Mouse (Mus musculus): ENCODE results near the gene Casp7. TPM values are rescaled to one million over a fixed set of nuclear protein-coding genes. Genes with fewer than 3 reads are reported as not detected.

Gene Casp7
- polyA plus RNA-seq, 1 experiment from 2014 or later, result 19.6 TPM

DNA sequence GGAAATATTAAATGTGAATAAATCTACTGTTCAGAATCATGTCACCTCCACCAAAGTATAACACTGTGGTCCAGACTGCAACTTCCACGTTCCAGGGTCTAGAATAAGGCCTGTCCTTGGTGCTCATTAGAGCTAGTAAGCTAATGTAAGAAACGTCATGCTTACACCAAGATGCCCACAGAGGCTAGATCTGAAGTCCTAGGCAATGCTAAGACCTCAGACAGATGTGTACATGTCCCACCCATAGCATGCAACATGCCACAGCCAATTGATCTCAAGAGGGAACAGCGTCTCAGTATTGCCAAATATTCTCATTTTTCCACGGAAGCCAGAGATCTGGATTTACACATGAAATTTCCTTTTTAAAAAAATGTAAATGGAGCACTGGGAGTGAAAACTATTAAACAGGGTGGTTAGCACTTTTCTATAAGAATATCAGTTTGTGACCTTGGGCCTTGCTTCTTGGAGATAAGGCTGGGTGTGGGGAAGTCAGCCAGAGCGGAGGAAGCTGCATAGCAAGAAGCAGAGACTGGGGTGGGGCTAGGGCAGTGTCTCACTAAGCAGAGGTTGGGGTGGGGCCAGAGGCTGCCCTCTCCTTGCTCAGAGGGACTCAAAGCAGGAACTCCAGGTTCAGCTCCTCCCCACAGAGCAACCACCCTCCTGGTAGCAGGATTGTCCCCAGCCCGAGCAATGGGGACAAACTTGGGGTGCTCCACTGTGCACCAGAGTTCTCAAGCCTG lies 5.5 kb upstream of the Casp7 start:
- Histone ChIP-seq H3K4me3 (ENCODE audit: low read depth, low read length) (no peak overlapping the region), H3K9me3 (ENCODE audit: control insufficient read depth, low read length) (no peaks in the 10 kb centered on the region), H3K36me3 (ENCODE audit: control insufficient read depth, insufficient read depth, low read length) (no peaks in the 10 kb centered on the region), H3K4me1 (replicated peaks; ENCODE audit: control insufficient read depth, insufficient read depth, low read length) (peaks cover under 1% of the 10 kb centered on the region; the same call in 1 of the 2 replicates), H3K9ac (ENCODE audit: low read length) (no peak overlapping the region), H3K4me2 (ENCODE audit: low read depth, low read length, severe bottlenecking) (no peak overlapping the region), H3K27ac (ENCODE audit: low read depth, low read length) (no peak overlapping the region), H3K27me3 (ENCODE audit: control insufficient read depth, insufficient read depth, low read length) (peaks cover 5% of the 10 kb centered on the region; the same call in 1 of the 2 replicates)
- WGBS, result 88% methylated on average over 6 of the region's 6 CpGs
- DNase-seq (ENCODE audit: low spot score) (no peak), ATAC-seq (replicated peaks; ENCODE audit: low FRiP score) (no peak)

DNA sequence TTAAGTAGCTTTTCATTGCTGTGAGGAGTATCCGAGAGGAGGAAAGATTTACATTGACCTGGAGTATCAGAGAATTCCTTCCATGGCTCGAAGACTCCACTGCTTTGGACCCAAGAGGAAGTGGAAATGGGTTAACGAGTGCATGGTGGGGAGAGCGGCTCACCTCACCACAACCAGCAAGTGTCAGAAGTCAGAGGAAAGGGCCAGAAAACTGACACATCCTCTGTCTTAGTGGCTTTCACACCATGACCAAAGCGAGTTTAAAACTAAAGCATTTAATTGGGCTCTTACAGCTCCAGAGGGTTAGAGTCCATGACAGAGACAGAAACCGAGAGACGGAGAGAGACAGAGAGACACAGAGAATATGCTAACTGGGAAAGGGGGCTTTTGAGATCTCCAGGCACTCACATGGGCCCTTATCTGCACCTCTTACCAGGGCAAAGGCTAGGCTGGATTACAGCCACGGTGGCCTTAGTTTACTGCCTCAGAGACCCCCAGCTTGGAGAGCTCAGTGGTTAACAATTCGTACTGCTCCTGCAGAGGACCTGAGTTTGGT lies 3.5 kb upstream of the Casp7 start:
- Histone ChIP-seq H3K4me1 (replicated peaks; ENCODE audit: control insufficient read depth, insufficient read depth, low read length) (peaks cover 4% of the 10 kb centered on the region; the same call in 1 of the 2 replicates), H3K4me3 (ENCODE audit: low read depth, low read length) (no peak overlapping the region), H3K27me3 (ENCODE audit: control insufficient read depth, insufficient read depth, low read length) (peaks cover 6% of the 10 kb centered on the region; the same call in 1 of the 2 replicates), H3K9ac (ENCODE audit: low read length) (no peak overlapping the region), H3K27ac (ENCODE audit: low read depth, low read length) (no peak overlapping the region), H3K4me2 (ENCODE audit: low read depth, low read length, severe bottlenecking) (no peak overlapping the region), H3K36me3 (ENCODE audit: control insufficient read depth, insufficient read depth, low read length) (no peaks in the 10 kb centered on the region), H3K9me3 (ENCODE audit: control insufficient read depth, low read length) (no peaks in the 10 kb centered on the region)
- DNase-seq (ENCODE audit: low spot score), result no peak
- ATAC-seq (replicated peaks; ENCODE audit: low FRiP score), result no peak
- 86% methylated on average over 9 of the region's 9 CpGs for WGBS

GRCm38 (mm10) chr19:56395183-56395935 lies 1.6 kb upstream of the Casp7 start:
- no peak for ATAC-seq (replicated peaks; ENCODE audit: low FRiP score)
- H3K4me2 ChIP-seq (ENCODE audit: low read depth, low read length, severe bottlenecking), result no peak overlapping the region

DNA sequence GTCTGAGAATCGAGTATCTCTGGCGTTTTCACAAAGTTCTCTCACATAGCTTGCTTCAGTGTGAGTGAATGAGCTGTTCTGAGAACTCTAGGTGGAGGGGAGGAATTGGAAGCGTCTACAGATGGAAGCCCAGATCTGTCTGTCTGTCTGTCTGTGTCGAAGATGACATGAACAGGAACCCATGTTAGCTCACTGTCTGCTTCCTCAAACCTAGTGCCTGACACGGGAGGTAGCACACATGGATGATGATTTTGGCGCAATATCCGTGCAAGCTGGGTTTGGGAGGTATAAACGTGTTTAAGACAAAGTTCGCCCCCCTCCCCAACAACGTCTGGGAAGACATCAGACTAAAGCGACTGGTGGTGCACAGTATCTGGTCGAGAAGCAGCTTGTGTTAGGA lies 702 bp upstream of the Casp7 start:
- no peak overlapping the region for H3K27ac ChIP-seq (ENCODE audit: low read depth, low read length)
- H3K4me1 ChIP-seq (replicated peaks; ENCODE audit: control insufficient read depth, insufficient read depth, low read length), result peaks cover 4% of the 10 kb centered on the region; the same call in 1 of the 2 replicates
- peaks cover 6% of the 10 kb centered on the region; the same call in 1 of the 2 replicates for H3K27me3 ChIP-seq (ENCODE audit: control insufficient read depth, insufficient read depth, low read length)
- no peak overlapping the region for H3K9ac ChIP-seq (ENCODE audit: low read length)
- ATAC-seq (replicated peaks; ENCODE audit: low FRiP score) (no peak), DNase-seq (ENCODE audit: low spot score) (no peak)
- WGBS, result 47% methylated on average over 12 of the region's 12 CpGs
- H3K9me3 ChIP-seq (ENCODE audit: control insufficient read depth, low read length), result no peaks in the 10 kb centered on the region
- H3K4me2 ChIP-seq (ENCODE audit: low read depth, low read length, severe bottlenecking), result peak overlapping the region; percentile 87
- peak overlapping the region; percentile 50; the same call in 1 of the 2 replicates for H3K4me3 ChIP-seq (ENCODE audit: low read depth, low read length)
- H3K36me3 ChIP-seq (ENCODE audit: control insufficient read depth, insufficient read depth, low read length), result no peaks in the 10 kb centered on the region

More at GRCm38 (mm10) chr19:56395183-56395935, 1.6 kb upstream of the Casp7 start:
- peaks cover 6% of the 10 kb centered on the region; the same call in 1 of the 2 replicates for H3K27me3 ChIP-seq (ENCODE audit: control insufficient read depth, insufficient read depth, low read length)
- H3K4me3 ChIP-seq (ENCODE audit: low read depth, low read length), result no peak overlapping the region
- 86% methylated on average over 16 of the region's 16 CpGs for WGBS
- H3K4me1 ChIP-seq (replicated peaks; ENCODE audit: control insufficient read depth, insufficient read depth, low read length), result peaks cover 4% of the 10 kb centered on the region; the same call in 1 of the 2 replicates
- no peaks in the 10 kb centered on the region for H3K36me3 ChIP-seq (ENCODE audit: control insufficient read depth, insufficient read depth, low read length)
- no peaks in the 10 kb centered on the region for H3K9me3 ChIP-seq (ENCODE audit: control insufficient read depth, low read length)
- H3K9ac ChIP-seq (ENCODE audit: low read length), result no peak overlapping the region
- no peak for DNase-seq (ENCODE audit: low spot score)
- H3K27ac ChIP-seq (ENCODE audit: low read depth, low read length), result no peak overlapping the region

- H3K27me3 ChIP-seq (ENCODE audit: control insufficient read depth, insufficient read depth, low read length), result peaks cover 6% of the 10 kb centered on the region; the same call in 1 of the 2 replicates
- H3K9ac ChIP-seq (ENCODE audit: low read length), result peak overlapping the region; percentile 88
- WGBS, result 74% methylated on average over 11 of the region's 11 CpGs
- H3K4me1 ChIP-seq (replicated peaks; ENCODE audit: control insufficient read depth, insufficient read depth, low read length), result peaks cover 4% of the 10 kb centered on the region; the same call in 1 of the 2 replicates
- no peaks in the 10 kb centered on the region for H3K36me3 ChIP-seq (ENCODE audit: control insufficient read depth, insufficient read depth, low read length)
- H3K27ac ChIP-seq (ENCODE audit: low read depth, low read length), result no peak overlapping the region
- DNase-seq (ENCODE audit: low spot score) (no peak), ATAC-seq (replicated peaks; ENCODE audit: low FRiP score) (no peak)
- peak overlapping the region; percentile 50 for H3K4me3 ChIP-seq (ENCODE audit: low read depth, low read length)
- H3K4me2 ChIP-seq (ENCODE audit: low read depth, low read length, severe bottlenecking), result peak overlapping the region; percentile 87
- no peaks in the 10 kb centered on the region for H3K9me3 ChIP-seq (ENCODE audit: control insufficient read depth, low read length)
Measured at GRCm38 (mm10) chr19:56397663-56398527, 966 bp downstream of the Casp7 start.

DNA sequence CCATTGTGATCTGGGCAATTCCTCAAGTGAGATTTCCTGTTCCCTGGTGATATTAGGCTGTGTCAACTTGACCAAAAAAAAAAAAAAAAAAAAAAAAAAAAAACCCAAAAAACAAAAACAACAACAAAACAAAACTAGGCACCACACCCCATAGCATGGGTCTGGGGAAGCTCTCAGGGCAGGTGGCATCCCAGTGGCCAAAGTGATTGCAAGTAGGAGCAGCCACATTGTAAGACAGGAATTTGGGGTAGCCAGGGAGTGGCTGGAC lies 1.5 kb downstream of the Casp7 start:
- no peak overlapping the region for H3K4me2 ChIP-seq (ENCODE audit: low read depth, low read length, severe bottlenecking)

DNA sequence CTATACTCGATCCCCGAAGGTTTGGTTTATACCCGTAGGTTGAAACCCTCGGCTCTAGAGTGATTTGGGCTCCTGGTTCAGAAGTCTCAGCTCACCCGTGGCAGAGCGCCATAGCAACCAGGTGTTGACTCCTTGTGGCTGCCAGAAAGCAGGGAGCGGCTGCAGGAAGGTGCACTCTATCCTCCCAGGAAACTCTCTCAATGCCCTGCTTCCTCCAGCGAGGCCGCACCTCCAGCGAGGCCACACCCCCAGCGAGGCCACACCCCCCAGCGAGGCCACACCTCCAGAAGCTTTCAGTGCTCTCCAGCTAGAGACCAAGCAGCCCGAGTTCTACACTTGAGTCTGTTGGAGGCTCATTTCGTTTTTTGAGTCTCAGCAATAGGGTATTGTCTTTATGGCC lies 3.3 kb downstream of the Casp7 start:
- no peak for ATAC-seq (replicated peaks; ENCODE audit: low FRiP score)
- no peak overlapping the region for H3K4me2 ChIP-seq (ENCODE audit: low read depth, low read length, severe bottlenecking)
- H3K4me1 ChIP-seq (replicated peaks; ENCODE audit: control insufficient read depth, insufficient read depth, low read length), result peaks cover 4% of the 10 kb centered on the region; the same call in 1 of the 2 replicates
- DNase-seq (ENCODE audit: low spot score), result peak; percentile 68
- H3K9ac ChIP-seq (ENCODE audit: low read length), result no peak overlapping the region
- H3K9me3 ChIP-seq (ENCODE audit: control insufficient read depth, low read length), result no peaks in the 10 kb centered on the region
- peaks cover 6% of the 10 kb centered on the region; the same call in 1 of the 2 replicates for H3K27me3 ChIP-seq (ENCODE audit: control insufficient read depth, insufficient read depth, low read length)
- 53% methylated on average over 14 of the region's 14 CpGs for WGBS
- H3K27ac ChIP-seq (ENCODE audit: low read depth, low read length), result no peak overlapping the region
- no peak overlapping the region for H3K4me3 ChIP-seq (ENCODE audit: low read depth, low read length)
- no peaks in the 10 kb centered on the region for H3K36me3 ChIP-seq (ENCODE audit: control insufficient read depth, insufficient read depth, low read length)

More for the DNA sequence above, 1.5 kb downstream of the Casp7 start:
- H3K4me3 ChIP-seq (ENCODE audit: low read depth, low read length), result no peak overlapping the region
- H3K9me3 ChIP-seq (ENCODE audit: control insufficient read depth, low read length), result no peaks in the 10 kb centered on the region
- peaks cover 6% of the 10 kb centered on the region; the same call in 1 of the 2 replicates for H3K27me3 ChIP-seq (ENCODE audit: control insufficient read depth, insufficient read depth, low read length)
- DNase-seq (ENCODE audit: low spot score) (no peak), ATAC-seq (replicated peaks; ENCODE audit: low FRiP score) (no peak)
- no peak overlapping the region for H3K9ac ChIP-seq (ENCODE audit: low read length)
- peaks cover 4% of the 10 kb centered on the region; the same call in 1 of the 2 replicates for H3K4me1 ChIP-seq (replicated peaks; ENCODE audit: control insufficient read depth, insufficient read depth, low read length)
- H3K27ac ChIP-seq (ENCODE audit: low read depth, low read length), result no peak overlapping the region
- no peaks in the 10 kb centered on the region for H3K36me3 ChIP-seq (ENCODE audit: control insufficient read depth, insufficient read depth, low read length)

DNA sequence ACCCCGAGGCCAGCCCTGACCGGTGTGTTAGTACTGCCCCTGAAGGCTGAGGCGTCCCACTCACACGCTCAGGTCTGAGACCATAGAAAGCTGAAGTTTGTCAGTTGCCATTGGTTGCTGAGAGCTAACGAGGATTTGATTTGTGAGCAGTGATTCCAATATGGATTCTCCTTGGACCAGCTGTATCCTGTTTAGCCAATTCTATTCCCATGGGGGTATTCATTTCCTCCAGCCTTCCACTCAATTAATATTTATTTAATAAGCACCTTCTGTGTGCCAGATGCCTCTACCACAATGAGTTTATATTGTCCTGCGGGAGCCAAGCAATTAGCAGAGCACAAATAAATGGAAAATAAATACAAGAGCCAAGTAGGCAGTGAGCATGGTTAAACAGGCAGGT lies 4.9 kb downstream of the Casp7 start:
- Histone ChIP-seq H3K9ac (ENCODE audit: low read length) (no peak overlapping the region), H3K4me3 (ENCODE audit: low read depth, low read length) (no peak overlapping the region), H3K9me3 (ENCODE audit: control insufficient read depth, low read length) (no peaks in the 10 kb centered on the region), H3K4me2 (ENCODE audit: low read depth, low read length, severe bottlenecking) (no peak overlapping the region), H3K27ac (ENCODE audit: low read depth, low read length) (no peak overlapping the region), H3K27me3 (ENCODE audit: control insufficient read depth, insufficient read depth, low read length) (no peaks in the 10 kb centered on the region), H3K4me1 (replicated peaks; ENCODE audit: control insufficient read depth, insufficient read depth, low read length) (no peaks in the 10 kb centered on the region; the same call in 1 of the 2 replicates), H3K36me3 (ENCODE audit: control insufficient read depth, insufficient read depth, low read length) (no peaks in the 10 kb centered on the region)
- ATAC-seq (replicated peaks; ENCODE audit: low FRiP score), result no peak
- no peak for DNase-seq (ENCODE audit: low spot score)
- WGBS, result 78% methylated on average over 6 of the region's 6 CpGs
